Mouse (Mus musculus) gastrocnemius, postnatal 10 days (tissue): ENCODE data around the gene Mei4. TPM values are rescaled to one million over a fixed set of nuclear protein-coding genes. Genes with fewer than 3 reads are reported as not detected.

ENCODE experiments used
- DNase-seq: peaks from one replicate; pipeline ENCODE4 v3.0.0; 2021; ENCODE audit warnings: mixed read lengths
- long read RNA-seq, 2 experiments: library from polyadenylated mRNA; stranded (forward); transcript quantifications; one replicate each; pipeline ENCODE4 v2.0.0; 2021
- total RNA-seq, 2 experiments: library from RNA; stranded (reverse); gene quantifications; 2 replicates each; pipeline ENCODE4 v1.2.3; 2021

The Mei4 gene
- total RNA-seq: not detected
- long read RNA-seq, experiment 1: 0 reads
- long read RNA-seq, experiment 2: 0 reads

GRCm38 (mm10) chr9:81863181-81863887 lies at the start of gene Mei4:
Mei4 (plus strand) TSS chr9:81863670.
- DNase-seq: peak; percentile 31

DNA sequence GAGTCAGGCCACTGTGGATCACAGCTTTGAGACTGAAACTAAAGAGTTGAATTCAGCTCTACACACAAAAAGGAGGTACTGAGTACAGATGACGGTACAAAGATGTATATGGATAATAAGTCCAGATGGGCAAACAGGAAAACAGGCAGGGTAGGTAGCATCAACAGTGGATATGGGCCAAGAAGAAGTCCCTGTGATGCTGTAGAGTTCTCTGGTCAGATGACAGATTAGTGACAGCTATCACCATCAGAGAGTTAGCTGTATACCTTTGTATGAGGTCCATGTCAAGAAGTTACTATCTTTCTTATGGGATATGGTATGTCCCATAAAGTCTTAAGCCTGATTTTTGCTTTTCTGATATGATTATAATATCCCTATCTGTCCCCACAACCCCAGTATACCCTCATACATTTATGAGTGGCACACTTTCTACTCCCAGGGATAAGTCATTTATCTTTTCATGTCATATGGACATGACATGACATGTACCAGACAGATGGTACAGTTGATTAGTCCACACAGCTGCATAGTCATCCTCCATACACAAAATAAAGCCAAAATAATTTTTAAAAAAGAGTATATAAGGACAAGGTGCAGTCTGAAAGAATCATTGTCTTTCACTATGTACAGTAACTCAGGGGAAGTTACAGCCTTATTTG lies 43.6 kb upstream of the Mei4 start:
- no peak for DNase-seq

GRCm38 (mm10) chr9:81827560-81827959 lies 35.9 kb upstream of the Mei4 start:
- DNase-seq: no peak

- no peak for DNase-seq
Measured at GRCm38 (mm10) chr9:81834056-81834455, 29.4 kb upstream of the Mei4 start.

DNA sequence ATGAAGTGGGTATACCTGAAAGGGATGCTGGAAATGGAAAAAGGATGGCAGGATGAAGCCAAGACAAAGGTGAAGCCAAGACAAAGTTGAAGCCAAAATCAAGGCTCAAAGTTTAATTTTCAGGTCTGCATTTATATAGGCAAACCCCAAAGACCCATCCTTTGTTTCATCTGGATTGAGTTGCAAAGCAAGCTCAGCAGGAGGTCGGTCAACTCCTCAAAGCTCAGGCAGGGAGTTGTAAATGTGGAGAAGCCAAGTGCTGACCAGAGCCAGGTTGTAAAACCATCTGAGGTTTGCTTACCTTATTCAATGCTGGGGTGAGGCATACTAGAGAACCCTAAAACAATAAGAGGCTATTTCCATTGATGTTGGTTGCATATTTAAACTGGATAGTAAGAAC lies 4.6 kb upstream of the Mei4 start:
- no peak for DNase-seq

DNA sequence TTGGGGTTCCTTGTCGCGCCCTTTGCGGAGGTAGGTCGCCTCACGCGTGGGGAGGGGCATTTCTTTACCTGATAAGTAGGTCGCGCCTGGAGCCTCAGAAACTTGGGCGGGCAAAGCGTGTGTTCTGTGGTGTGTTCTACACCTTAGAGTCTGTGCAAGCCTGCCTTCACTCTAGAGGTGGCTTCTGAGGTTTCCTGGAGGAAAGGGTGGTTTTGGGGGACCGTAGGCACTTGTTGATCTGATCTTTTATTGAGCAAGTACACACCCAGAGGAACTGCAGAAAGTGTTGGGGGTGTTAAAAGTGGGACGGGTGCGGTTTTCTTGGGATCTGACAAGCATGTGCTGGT lies 391 bp downstream of the Mei4 start:
- no peak for DNase-seq

- DNase-seq: no peak
Measured at GRCm38 (mm10) chr9:81866032-81866431, 2.6 kb downstream of the Mei4 start.

- no peak for DNase-seq
Measured at GRCm38 (mm10) chr9:81921456-81921855, 58.0 kb downstream of the Mei4 start.

DNA sequence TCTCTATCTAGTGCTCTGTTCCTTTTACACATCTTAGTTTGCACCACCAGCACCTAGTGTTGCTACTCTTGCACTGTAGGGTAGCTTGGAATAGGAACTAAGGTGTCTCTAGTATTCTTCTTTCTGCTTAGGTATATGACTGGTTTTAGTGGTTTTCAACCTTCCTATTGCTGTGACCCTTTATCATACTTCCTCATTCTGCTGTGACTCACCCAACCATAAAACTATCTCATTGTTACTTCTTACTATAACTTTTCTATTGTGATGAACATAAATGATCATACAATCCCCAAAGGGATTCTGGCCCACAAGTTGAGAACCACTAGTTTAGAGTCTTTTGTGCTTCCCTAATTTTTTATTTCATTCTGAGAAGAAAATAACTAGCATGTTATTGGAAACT lies 61.3 kb downstream of the Mei4 start:
- DNase-seq: no peak

DNA sequence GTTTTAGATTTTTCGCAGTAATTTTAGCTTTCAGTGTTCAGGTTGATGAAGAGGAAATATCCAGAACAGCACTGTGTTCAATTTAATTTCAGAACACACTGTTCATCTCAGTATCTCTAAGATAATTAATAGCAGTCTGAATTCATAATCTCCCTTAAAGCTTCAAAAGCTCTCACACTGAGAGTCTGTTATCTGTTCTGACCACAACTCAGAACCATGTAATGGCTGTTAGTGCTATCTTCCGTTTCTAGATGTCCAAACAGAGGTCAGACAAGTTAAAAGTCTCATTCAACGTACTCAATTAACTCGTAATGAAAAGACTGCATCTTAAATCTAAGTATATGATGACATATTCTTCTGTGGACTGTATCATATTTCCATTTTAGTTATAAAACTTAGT lies 77.1 kb downstream of the Mei4 start:
- DNase-seq: no peak

DNA sequence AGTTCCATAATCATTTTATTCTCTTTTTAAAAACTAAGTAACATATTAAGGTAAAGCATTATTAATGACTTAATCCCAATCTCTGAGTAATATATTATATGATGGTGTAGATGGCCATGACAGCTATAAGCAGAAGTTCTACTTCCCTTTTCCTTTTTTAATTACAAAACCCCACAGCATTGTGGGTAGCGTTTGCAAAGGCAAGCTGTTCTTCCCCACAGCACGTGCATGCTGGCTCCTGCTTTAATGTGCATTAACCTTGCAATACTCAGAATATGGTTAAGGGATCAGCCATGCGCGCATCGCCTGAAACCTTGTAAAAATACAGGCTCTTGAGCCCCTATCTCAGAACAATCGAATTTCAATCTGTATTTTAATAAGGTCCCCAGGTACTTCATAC lies 82.2 kb downstream of the Mei4 start:
- DNase-seq: no peak

GRCm38 (mm10) chr9:81956858-81957257 lies 93.4 kb downstream of the Mei4 start:
- DNase-seq: no peak

DNA sequence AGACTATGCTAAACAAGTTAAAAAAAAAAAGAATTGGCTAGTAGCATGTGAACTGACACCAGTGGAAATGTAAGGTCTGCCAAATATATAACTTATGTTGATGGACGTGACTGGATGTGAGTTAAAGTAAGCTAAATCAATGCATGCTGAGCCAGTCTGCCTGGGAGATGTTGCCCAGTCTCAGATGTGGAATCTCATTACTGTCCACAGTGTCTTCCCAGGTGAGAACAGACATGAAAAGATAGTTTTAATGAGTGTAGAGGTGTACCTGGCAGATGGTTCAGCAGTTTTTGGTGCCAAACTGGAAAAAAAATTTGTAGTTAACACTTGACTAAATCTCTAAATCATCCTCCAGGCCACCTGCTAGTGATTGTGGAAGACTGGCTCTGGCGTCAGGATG lies 94.4 kb downstream of the Mei4 start:
- no peak for DNase-seq

- DNase-seq: no peak
Measured at GRCm38 (mm10) chr9:81966765-81967164, 103.3 kb downstream of the Mei4 start.

DNA sequence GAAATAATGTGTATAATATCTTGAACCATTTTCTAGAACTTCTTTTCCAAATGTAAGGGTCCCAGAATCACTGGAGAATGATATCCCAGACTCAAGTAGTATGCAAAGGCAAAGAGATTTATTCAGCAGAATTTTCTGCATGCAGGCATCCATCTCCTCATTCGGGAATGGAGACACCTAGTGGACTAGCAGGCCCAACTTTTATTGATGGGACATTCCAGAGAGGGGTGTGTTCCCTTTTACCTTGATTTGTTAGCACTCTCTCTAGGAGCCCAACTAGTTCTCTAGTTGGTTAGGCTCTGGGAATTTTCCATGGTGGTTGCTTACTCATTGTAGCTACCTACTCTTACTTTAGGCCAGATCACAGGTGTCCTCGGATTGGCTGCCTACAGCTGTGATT lies 105.5 kb downstream of the Mei4 start:
- no peak for DNase-seq

DNA sequence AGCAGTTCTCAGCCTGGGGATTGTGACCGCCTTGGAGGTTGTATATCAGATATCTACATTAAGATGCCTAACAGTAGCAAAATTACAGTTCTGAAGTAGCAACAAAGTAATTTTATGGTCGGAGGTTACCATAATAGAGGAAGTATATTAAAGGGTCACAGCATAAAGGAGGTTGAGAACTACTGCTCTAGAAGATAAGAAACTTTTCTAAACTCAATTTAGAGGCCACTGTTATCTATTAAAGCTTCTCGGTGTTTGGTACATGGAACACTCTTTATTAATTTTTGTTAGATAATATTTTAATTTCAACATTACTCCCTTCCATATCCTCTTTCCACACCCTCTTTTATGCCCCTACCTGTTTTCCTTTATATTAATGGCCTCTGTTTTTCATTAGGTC lies 119.0 kb downstream of the Mei4 start:
- DNase-seq: no peak

DNA sequence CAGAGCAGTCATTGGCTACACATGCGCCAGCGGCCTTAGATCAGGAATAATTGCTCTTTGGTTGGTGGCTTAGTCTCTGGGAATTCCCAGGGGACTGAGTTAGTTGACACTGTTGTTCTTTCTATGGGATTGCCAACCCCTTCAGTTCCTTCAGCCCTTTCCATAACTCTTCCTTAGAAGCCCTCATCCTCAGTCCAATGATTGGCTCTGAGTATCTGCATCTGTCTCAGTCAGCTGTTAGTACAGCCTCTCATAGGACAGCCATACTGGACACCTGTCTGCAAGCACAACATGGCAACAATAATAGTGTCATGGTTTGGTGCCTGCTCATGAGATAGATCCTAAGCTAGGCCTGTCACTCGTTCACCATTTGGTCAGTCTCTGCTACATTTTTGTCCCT lies 149.5 kb downstream of the Mei4 start:
- no peak for DNase-seq

GRCm38 (mm10) chr9:82042515-82043056 lies 179.1 kb downstream of the Mei4 start:
- DNase-seq: no peak

DNA sequence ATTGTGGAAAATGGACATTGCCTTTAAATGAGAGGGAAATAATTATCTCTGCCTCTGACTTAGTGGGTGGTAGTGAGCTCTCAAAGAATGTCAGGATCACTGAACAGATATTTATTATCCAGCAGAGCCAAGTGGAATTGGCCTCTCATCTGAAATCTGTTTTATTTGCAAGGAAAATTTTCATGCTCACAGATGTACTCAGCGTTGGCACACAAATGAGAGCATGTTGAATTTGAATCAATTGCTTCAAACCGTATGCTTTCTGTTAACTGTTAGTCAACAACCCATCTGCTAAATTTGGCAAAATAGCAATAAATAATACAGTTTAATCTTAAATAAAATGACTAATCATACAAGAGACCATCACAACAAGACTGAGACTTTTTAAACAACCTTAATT lies 181.0 kb downstream of the Mei4 start:
- no peak for DNase-seq

GRCm38 (mm10) chr9:82073832-82074231 lies 210.4 kb downstream of the Mei4 start:
- no peak for DNase-seq

DNA sequence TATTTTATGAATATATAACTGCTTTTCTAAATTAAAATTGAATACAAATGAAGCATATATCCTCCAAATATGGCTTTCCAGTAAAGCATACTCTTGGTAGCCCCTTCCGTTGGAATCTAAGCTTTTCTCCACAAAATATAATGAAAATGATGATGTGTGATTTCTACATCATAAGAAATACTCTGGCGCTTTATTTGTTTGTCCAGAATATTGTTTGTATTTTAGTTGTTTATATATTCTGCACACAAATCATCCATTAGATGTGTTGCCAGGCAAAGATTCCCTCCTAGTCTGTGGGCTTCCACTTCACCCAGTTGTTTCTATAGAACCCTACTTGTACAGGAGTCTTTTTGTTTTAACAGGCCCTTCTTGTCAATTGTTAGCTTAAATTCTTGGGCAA lies 211.8 kb downstream of the Mei4 start:
- DNase-seq: no peak

GRCm38 (mm10) chr9:82096409-82096808 lies 232.9 kb downstream of the Mei4 start:
- DNase-seq: no peak

DNA sequence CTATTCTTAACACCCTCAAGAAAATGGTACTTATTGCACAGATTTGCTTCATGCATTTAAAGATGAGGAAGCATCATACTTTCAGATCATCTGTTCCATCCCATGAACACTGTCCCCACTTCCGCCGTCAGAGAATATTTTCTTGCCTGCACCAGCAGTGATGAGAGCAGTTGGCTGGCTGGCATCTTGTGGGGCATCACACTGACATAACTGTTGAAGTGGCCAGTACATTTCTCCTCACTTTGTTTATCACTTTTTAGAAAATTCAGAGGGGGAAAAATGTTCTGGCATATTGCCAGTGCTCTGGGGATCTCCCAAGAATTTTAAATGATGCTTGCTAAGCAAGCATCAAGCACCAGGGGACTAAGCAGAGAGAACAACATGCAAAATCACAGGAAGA lies 251.4 kb downstream of the Mei4 start:
- no peak for DNase-seq

DNA sequence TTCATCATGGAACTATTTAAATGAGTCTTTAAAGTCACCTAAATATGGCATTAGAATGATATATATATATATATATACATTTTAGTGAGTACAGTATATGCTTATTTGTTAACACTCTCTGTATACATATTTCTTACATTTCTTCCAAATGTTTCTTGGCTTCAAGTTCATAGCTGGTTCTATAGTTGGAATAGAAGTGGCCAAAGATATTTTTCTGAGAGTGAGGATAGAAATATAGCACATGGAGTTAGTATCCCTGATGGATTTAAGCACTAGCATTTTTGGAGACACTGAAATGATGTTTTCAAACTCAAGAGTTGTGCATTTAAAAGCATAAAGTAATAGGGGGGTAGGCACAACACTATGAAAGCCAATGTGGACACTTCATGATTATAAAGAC lies 272.6 kb downstream of the Mei4 start:
- DNase-seq: no peak
